Mouse (Mus musculus) olfactory bulb, adult 2 months (tissue): ENCODE results near the gene Casp7.

Source experiments
- CTCF ChIP-seq: fragments of 200-500 bp; IDR thresholded peaks from 2 replicates; pipeline ENCODE4 v1.5.1; 2012; ENCODE audit warnings: low read depth, mild to moderate bottlenecking, low read length, moderate library complexity; ENCODE audit not compliant: insufficient read depth
- POLR2A ChIP-seq: fragments of 200-500 bp; IDR thresholded peaks from 2 replicates; pipeline ENCODE4 v1.6.1; 2012; ENCODE audit warnings: mild to moderate bottlenecking, low read depth, low read length, moderate library complexity; ENCODE audit not compliant: insufficient read depth

DNA sequence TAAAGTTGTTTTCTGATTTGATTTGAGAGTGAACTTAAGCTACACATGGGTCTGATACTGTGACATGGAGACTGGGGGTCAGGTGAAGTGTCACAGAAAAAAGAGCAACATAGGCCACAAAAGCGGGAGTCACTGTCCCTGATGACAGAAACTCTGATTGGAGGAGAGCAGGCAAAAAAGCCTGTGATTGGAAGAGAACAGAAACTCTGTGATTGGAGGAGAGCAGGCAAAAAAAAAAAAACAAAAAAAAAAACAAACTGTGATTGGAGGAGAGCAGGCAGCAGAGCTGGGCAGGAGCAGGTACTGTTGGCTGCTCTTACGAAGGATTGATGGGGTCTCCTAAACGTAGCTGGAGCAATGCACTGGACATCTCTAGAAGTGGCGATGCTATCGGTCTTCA is 11.4 kb upstream of the Casp7 start:
- no peak for TF ChIP-seq POLR2A
- no peak for TF ChIP-seq CTCF
